Mouse (Mus musculus) urinary bladder, adult 2 months (tissue): ENCODE results near the gene Brd4. TPM values are rescaled to one million over a fixed set of nuclear protein-coding genes. Genes with fewer than 3 reads are reported as not detected.
"Not testable (repeated sequence)": the region's sequence is repeated elsewhere in the genome, so short reads cannot be mapped to it uniquely, and the experiment has no call there.

ENCODE experiments used
- DNase-seq: peaks from one replicate; pipeline ENCODE4 v3.0.0; 2022; ENCODE audit warnings: low spot score
- polyA plus RNA-seq: library from polyadenylated mRNA; depleted of rRNA; stranded (reverse); fragments of >200 nt; gene quantifications from 2 replicates; pipeline ENCODE4 v1.2.3, GENCODE M21; 2012

Brd4 gene
- polyA plus RNA-seq, 1 experiment, result 17.6 TPM

- no peak for DNase-seq
Observed at GRCm38 (mm10) chr17:32233174-32233573, 51.3 kb downstream of the Brd4 start.

DNA sequence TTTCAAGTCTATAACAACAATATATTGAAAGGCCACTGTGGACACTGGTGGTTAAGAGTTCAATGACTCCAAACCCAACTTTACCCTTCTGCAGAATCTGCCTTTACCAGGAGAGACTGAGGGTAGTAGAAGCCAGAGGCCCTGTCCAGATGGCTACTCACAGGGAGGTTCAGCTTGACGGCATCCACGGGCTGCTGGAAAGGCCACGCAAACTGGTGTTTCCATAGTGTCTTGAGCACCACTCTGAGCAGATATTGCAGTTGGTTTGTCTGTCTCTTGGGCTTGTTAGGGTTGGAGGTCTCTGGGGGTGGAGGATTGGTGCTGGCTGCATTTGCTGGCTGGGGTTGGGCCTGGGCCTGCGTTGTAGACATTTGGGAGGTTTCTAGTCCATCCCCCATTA is 55.3 kb downstream of the Brd4 start:
- DNase-seq, result no peak

GRCm38 (mm10) chr17:32220873-32221272 is 63.6 kb downstream of the Brd4 start:
- DNase-seq, result no peak

GRCm38 (mm10) chr17:32215587-32215986 is 68.9 kb downstream of the Brd4 start:
- not testable (repeated sequence) for DNase-seq

DNA sequence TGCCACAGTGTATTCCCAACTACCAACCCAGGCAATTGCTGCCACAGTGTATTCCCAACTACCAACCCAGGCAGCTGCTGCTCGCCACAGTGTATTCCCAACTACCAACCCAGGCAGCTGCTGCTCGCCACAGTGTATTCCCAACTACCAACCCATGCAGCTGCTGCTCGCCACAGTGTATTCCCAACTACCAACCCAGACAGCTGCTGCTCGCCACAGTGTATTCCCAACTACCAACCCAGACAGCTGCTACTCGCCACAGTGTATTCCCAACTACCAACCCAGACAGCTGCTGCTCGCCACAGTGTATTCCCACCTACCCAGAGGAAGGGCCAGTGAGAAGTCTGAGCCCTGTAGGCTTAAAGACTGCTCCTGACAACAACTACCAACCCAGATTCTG is 73.0 kb downstream of the Brd4 start:
- not testable (repeated sequence) for DNase-seq

GRCm38 (mm10) chr17:32209752-32210151 is 74.8 kb downstream of the Brd4 start:
- DNase-seq, result no peak

- no peak for DNase-seq
Observed at GRCm38 (mm10) chr17:32209144-32209543, 75.4 kb downstream of the Brd4 start.

GRCm38 (mm10) chr17:32207586-32208245 is 76.8 kb downstream of the Brd4 start:
- no peak for DNase-seq

DNA sequence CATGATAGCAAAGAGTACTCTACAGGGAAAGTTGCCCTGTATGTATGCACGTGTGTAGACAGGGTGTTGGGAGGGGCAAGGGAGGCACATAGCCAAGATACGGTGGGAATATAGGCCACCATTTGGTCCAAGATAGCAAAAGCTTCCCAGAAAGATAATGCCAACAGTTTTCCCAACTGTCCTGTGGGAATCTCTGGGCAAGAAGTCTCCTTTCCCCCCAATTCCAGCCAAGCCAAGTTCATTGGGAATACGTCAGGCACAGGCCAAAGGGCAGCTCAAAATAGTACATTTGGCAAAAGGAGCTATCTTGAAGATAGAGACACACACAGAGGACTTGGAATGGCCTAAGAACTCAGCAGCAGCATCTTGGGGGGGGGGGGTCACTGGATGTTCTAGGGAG is 79.2 kb downstream of the Brd4 start:
- DNase-seq, result no peak

GRCm38 (mm10) chr17:32202972-32203371 is 81.5 kb downstream of the Brd4 start:
- DNase-seq, result no peak

DNA sequence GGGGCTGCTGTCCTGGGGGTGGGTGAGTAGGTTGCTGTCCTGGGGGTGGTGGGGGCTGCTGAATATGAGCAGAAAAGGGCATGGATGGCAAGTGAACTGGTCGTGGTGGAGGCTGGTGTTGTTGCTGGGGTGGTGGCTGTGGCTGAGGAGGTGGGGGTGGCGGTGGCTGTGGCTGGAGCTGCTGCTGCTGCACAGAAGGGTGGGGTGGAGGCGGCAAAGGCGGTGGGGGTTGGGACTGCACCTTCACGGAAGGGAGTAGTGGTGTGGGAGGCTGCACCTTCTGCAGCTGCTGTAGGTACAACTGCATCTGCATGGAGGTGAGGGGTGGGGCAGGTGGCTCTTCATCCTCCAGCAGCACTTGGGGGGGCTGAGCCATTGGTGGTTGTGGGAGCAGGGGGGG is 83.4 kb downstream of the Brd4 start:
- DNase-seq, result no peak

- DNase-seq, result no peak
Observed at GRCm38 (mm10) chr17:32199796-32200195, 84.7 kb downstream of the Brd4 start.

DNA sequence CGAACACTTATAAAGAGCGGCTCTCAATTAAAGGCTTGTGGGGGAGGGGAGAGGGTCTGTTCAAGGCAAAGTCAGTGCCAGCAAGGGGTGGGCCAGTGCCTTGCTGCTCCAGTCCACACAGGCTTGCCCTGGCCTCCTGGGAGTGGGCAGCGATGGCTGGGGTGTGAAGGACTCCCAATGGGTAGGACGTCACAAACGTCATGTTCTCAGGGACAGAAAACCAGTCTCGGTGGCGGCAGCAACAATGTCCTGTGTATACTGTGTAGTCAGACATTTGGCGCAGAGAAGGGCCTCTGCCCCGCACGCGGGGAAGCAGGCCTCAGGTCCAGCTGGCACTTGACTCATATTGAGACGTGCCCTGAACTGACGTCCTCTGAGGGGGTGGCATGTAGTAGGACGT is 87.4 kb downstream of the Brd4 start:
- no peak for DNase-seq

- DNase-seq, result no peak
Observed at GRCm38 (mm10) chr17:32195725-32196124, 88.8 kb downstream of the Brd4 start.

DNA sequence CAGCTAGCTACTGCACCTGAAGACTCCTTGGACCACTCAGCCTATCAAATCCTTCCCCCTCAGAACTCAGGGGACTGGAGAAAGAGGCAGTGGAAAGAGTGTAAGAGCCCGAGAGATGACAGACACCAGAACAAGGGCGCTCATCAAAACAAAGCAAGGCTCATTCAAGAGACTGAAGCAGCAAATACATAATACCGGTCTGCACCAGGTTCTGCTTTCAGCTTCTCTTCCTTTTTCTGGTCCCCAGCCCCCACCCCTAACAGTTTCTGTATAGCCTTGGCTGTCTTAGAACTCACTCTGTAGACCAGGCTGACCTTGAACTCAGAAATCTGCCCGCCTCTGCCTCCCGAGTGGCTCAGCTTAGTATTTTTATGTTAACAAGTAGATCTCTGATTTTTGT is 91.5 kb downstream of the Brd4 start:
- no peak for DNase-seq

- DNase-seq, result no peak
Observed at GRCm38 (mm10) chr17:32189850-32190249, 94.7 kb downstream of the Brd4 start.

DNA sequence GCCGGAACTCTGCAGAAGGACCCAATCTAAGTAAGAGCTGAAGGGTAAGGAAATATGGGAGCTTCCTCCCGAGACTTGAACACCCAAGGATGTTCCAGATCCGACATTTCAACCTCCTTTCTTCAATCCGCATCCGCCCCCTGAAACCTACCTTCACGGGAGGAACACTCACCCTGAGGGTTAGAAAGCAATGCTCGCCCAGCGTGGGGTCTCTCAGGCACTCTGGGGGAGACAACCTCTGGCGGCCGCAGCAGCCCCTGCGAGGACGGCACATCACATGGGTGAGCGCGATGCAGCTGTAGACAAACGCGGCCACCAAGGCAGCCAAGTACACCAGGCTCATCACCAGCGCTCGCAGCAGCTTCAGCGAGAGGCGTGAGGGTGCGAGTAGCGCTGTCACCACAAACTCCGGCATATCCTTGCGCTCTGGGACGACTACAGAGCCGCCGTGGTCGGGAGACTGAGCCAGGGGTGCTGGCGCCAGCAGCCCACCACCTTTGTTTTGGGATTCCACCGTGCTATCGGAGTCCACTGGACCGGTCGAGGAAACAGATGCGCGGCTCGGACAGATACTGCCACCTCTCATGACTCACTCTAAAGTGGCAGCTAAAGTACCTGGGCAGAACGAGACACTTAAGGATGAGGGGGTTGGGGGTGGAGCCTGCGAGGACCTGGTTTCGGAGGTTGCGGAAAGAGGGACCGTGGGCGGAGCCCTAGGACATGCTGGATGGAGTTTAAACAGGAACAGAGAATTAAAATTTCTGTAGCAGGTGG is 95.5 kb downstream of the Brd4 start, which contains the start of gene Ephx3:
TSS of gene Ephx3 (minus strand) at position 687 of the 774 bp plus-strand sequence.
- DNase-seq, result no peak

DNA sequence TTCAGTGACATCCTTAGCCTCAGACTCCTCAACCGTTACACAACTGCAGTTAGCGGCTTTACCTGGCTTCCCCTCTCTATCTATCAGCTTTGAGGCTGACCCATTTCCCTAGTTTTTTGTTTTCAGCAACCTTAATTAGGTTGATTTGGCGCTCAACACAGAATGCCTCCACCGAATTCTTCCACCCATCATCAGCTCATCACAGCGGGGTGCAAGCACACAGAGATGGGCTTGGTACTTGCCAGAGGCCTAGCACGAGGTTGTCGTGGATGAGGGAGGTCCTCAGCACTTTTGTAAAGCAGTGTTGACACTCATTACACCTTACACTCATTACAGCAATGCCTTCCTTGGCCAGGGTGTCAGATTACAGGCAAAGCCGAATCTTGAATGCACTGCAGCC is 101.5 kb downstream of the Brd4 start:
- DNase-seq, result no peak

DNA sequence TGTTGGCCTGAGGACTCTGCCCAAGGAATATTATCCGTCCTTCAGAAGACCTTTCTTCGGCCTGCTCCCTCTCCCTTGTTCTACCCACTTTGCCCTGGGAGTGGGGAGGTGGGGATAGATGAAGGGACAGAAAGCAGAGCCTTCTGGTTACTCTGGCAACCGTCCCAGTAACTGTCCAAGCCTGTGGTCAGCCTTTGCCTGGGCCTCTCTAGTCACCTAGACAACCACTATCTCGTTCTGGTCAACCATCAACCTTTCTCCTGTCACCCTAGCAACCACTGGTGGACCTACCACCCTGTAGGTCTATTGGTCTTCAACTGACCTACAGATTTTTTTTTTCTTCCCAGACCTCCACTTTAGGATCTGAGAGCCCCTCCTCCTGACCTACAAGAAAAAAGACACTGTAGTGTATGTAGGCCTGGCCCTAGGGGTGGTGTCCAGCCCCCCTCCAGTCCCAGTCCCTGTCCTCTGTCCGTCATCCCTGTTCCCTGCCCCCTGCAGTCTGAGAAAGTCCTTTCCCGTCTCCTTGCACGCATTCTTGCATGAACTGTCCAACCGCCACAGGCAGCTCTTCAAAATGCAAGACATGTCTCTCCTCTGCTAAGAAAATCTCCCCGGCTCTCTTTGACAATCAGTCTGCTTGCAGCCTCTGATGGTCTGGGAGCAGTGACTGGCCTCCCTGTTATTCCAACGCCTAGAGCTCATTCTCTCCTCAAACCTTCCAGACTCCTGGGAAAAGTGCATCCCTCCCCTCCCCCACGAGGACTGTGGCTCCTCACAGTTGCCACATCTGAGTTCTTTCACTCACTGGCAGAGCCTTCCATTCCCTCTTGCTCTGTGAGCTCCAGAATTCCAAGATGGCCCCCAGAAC is 104.7 kb downstream of the Brd4 start:
- DNase-seq, result no peak

DNA sequence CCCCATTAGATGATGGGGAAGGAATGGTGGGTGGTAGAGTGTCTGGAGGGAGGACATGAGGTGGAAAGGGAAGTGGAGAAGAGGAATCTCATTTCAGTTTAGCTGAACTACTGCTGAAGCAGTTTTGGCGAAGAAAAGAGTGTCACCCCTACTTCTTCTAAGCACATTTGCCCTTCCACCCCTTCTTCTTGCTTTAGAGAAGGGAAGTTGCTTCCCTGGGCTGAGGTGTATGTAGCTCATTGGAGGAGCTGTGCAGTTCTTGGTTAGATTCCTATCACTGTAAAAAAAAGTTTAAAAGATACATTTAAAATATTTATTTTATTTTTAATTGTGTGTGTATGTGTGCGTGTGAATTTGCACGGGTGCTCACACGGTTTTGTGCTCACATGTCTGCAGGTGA is 107.6 kb downstream of the Brd4 start:
- DNase-seq, result no peak

DNA sequence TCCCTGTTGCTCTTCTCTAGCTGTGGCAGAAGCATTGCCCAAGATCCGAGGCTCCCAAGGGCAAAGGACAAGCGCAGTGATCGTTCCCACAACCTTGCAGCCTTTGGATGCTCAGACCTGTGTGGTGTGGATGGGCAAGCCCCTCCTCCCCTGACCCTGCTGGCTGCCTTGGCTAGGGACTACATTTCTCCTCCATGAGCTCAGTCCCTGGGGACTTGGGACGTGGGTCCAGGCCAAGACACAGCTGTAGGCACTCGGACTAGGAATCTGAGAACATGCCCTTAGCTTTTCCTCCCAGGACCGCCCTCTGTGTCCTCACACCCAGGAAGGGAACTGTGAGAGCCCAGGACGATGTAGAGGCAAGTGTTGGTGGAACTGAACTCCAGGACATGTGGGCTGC is 111.4 kb downstream of the Brd4 start:
- no peak for DNase-seq

GRCm38 (mm10) chr17:32172485-32172884 is 112.0 kb downstream of the Brd4 start:
- no peak for DNase-seq
